Mouse (Mus musculus): ENCODE results near the gene Alk.
"Not testable (repeated sequence)": the region's sequence is repeated elsewhere in the genome, so short reads cannot be mapped to it uniquely, and the experiment has no call there.

Alk gene

DNA sequence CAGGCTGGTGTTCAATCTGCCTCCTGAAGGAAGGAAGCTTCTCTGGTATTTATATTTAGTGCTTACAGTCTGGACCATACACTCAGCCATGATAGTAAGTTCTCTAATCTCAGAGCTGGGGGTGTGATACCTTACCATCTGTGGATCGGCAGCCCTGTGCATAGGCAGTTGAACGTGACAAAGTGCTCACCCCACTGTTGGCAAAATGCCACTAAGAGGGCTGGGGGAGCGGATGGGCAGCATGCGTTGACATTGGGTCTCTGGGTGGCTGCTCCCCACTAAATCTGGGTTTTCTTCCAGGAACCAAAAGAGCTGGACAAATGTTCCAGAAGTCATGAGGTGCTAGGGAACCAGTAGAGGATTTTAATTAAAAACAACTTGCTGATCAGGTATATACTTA lies 78.1 kb downstream of the Alk start:
- DNase-seq, result no peak

DNA sequence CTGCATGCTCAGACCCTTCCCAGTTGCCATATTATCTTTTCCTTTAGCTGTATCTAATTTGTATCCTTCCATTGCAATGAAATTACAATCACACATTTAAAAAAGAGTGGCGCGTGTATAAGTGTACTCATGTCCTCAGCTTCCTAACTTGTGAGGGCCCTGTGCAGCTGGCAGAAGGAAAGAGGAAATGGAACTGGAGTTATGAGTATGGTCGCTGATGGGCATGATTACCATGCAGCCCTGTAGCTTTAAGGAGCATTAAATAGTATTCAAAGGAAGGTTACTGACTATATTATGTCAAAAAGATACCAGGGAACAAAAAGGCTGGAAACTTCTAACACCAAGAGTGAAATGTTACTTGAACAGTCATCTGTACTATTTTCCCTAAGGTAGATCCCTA lies 79.6 kb downstream of the Alk start:
- DNase-seq, result no peak

DNA sequence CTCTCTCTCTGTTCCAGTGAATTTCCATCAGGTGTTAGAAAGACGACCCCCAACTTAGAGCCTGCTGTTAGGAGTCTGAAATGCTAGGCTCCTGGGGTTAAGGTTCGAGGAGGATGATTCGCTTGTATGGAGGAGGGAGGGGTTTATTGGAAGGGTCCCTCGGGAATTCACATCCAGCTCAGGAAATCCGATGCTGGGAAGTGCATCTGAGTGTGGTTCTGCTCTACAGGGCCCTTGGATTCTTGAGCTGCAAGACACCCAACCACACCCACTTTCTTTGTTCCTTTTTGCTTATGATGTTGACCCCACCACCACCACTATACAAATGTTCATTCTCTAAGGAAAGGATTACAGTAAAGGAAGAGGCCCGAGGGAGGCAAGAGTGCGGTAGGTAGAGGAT lies 81.4 kb downstream of the Alk start:
- DNase-seq, result no peak

DNA sequence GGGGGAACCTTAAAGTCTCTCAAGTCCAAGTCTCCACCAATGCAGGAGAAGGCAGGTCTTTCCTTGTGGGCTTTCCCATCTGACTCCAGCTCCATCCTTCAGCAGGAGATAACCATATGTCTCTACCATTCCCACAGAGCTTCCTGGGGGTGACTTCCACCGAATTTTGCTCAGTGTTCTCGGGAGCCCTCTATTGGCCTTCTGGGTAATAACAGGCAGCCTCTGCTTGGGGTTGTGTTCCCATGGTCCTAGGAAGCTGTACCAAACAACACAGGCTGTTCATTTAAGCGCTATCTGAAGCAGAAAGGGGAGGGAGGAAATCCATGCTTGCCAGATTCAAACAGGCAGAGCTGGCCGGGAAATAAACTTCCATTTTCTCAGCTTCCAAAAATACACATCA lies 82.0 kb downstream of the Alk start:
- peak; percentile 74 for DNase-seq

DNA sequence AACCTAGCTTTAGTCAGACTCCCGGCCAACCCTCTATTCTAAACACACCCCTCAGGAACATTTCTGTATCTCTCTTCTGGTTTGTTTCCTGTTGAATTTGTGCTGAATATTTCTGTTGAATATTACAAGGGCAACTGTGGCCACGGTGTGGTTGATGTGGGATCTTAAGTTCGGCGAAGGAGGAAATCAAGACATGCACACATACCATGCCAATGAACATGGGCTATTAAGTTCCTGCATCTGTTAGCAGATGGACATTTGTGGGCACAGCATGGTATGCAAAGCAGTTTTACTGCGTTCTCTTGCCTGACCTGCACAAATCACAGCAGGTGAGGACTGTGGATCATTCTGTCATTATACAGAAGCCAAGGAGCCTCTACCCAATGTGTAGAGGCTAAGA lies 83.1 kb downstream of the Alk start:
- DNase-seq, result no peak

DNA sequence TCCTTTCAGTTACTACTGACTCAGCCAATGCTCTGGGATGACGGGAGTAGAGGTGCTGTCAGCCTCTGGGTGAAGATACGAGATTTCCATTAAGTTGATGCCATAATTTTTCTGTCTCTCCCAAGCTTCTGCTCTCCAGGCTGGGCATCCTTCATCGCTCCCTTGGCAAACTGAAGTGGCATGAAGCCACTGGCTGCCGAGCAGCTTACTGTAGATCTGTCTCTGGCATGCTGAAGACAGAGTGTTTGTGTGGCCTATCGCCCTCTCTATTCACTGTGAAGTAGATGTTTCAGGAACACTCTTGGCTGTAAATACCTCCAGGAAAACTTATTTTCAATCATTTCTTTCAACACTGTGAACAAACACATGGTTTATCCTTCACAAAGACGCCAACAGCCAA lies 93.7 kb downstream of the Alk start:
- DNase-seq, result no peak

DNA sequence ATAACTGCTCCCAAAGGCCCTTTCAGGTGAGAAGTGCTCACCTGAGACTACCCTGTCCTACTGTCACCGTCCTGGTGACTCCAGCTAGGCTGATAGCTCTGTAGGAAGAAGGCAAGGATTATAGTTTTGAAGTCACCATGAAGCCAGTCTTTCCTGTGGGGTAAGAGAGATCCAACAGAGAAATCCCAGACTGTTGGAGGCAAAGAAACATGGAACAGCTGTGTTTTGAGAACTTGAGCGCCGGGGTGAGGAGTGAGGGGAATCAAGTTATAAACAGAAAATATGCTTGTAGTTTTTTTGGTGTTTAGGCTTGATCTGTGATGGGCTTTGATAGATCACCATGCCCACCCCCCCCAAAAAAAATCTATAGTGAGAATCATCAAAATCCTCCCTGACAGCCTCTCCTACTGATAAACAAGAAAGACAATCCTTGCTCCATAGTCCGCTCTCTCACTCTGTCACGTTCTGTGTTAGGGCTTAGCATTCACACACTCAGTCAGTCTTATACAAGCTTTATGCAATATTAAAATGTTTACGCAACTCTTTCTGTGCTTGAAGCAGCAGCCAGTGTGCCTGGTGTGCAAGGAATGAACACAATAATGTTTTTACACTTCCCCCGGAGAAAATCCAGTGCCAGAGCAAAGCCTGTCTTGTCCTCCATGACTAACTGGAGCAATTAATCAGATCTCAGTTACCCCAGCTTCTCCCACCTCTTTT lies 95.6 kb downstream of the Alk start:
- no peak for DNase-seq

DNA sequence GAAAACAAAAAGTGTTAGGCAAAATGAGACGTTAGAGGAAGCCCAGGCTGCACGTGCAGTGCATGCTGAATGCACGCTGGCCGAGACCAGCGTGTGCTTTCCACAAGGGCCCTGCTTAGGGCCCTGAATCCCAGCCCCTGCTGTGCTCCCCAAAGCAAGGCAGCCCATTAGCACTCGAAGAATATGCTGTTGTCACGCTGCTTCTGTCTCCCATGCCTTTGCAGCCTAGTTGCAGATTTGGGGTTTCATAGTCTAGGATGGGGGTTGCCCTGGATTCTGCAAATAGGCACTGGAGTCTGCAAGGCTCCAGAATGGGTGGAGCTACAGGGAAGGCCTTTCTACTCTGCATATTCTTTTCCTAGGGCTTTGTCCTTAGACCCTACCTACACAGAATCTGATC lies 99.2 kb downstream of the Alk start:
- peak; percentile 8 for DNase-seq

DNA sequence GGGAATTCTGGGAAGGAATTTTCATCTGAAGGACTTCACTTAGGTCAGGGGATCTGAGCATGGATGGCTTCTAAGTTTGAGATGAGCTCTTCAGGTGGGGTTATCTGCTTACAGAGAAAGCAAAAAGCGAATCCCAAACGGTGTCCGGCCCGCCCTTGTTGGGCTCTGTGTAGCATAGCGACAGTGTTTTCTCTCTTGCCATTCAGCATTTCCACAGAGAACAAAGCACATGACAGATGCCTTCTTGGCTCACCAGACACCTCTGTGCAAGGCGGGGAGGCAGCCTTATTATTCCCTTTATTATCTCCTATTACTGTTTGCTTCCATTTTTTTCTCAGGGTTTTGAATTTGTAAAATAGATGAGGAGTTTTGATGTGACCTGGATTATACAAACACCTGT lies 99.8 kb downstream of the Alk start:
- no peak for DNase-seq

DNA sequence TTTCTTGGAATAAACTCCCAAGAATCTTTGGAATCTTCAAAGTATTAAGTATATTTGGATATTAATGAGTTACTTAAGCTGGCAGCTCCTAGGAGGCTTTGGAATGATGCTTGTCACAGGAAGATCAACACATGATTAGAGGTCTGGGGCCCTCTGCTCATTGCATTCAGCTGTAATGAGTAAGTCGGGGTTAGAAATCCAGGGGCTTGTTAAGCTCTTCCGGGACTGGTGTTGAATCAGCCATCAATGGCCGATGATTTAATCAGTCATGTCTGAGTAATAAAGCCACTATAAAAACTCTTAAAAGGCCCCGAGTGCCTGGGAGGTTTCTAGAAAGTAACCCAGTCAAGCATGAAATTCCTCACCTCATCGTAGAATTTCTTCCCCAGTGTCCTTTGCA lies 109.0 kb downstream of the Alk start:
- DNase-seq, result no peak

DNA sequence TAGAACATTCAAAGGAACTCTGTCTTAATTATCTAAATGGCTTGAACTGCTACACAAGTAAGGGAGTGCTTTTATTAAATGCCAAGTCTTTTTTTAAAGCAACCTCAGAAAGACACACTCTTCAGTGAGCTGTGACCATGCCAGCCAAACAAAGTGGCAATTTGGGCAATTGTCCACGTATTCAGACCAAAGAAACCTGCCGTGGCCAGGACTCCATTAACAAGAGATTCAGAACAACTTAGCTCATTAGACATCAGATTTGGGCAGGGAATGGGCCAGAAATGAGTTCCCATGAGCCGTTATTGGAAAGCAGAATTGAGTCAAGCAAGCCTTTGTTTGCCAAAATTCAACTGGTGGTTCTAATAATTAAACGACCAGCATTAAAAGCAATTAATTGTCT lies 118.8 kb downstream of the Alk start:
- peak; percentile 50 for DNase-seq

DNA sequence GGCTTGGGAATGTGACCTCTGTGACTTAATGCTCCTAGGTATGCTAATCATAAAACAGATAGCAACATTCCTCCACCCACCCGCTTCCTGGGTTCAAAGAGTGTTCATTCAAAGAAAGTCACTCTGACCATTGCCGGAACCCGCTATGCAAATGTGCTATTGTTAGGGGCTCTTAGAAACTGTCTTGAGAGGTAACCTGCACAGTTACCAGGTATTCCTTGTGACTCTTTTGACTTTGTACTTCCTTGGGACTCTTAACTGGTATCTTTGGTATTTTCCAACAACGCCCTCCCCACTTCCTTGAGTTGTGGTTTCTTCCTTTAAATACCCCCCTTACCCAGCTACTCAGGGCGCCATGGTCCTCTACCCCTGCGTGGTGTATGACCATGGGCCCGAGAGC lies 125.2 kb downstream of the Alk start:
- not testable (repeated sequence) for DNase-seq

DNA sequence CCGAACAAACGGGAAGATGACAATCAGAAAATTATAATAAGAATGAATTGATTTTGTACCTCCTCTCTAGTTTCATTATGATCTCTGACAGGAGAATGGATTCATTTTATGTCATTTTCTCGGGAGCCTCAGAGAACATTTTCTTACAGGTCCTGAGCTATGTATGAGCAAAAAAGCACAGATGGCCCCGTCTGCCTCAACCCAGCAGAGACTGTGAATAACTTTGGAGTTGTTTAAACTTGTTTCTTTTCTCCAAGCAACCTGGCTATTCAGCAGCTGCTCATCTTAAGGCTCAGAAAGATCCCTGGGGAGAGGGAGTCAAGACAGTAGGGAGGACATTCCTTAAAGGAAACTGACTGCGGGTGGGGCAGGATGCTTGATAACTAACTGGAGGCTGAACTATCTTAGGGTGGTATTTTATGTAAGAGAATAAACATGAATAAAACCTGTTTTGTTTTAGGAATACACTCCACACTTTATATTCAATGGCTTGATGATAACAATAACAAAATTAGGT lies 126.5 kb downstream of the Alk start:
- DNase-seq, result peak; percentile 17

DNA sequence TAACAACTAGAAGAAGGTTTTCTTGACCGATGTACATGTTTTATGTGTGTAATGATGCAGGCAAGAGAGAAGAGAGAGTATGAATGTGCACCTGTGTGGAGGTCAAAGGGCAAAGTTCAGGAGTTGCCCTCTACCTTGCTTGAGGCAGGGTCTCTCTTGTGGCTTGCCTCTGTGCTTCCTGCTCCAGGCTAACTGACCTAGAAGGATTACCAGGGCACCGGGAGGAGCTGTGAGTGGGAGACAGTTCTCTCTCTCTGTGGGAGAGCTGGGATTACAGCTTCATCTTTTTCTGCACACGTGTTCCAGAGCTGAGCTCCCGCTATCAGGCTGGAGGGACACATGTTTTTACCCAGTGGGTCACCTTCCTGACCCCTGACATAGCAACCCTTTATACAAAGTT lies 127.5 kb downstream of the Alk start:
- DNase-seq, result no peak

DNA sequence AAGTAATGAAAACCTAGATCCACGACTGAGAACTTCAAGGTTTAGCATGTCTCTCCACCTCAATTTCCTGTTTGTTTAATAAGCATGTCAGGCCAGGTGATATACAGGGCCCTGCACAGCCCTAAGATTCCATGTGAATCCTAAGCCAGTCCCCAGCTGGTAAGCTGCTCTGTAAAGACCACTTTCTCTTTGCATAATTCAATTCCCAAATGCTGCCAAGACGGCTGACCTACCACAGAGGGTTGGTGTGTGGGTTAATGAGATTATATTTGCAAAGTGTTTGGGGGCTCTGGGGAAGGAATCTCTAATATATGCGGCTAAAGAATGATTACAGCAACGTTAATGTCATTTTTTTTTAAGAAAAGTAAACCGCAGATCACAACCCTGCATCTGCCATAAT lies 130.3 kb downstream of the Alk start:
- no peak for DNase-seq

DNA sequence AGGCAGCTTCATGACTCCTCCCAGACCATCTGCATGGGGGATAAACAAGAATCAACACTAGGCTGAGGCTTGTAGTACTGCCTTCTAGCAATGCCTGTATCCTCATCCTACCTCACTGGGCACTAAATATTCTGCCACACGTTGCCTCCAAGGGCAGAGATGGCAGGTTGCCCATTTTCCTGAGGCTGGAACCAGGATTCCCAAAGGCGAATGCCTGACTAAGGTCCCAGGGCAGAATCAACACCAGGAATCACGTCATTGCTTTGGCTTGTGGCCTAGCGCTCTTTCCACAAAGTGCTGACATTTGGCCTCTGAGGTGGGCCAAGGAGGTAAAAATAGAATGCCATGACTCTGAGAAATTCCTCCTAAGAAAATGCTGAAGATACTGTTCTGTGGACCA lies 155.9 kb downstream of the Alk start:
- DNase-seq, result no peak

DNA sequence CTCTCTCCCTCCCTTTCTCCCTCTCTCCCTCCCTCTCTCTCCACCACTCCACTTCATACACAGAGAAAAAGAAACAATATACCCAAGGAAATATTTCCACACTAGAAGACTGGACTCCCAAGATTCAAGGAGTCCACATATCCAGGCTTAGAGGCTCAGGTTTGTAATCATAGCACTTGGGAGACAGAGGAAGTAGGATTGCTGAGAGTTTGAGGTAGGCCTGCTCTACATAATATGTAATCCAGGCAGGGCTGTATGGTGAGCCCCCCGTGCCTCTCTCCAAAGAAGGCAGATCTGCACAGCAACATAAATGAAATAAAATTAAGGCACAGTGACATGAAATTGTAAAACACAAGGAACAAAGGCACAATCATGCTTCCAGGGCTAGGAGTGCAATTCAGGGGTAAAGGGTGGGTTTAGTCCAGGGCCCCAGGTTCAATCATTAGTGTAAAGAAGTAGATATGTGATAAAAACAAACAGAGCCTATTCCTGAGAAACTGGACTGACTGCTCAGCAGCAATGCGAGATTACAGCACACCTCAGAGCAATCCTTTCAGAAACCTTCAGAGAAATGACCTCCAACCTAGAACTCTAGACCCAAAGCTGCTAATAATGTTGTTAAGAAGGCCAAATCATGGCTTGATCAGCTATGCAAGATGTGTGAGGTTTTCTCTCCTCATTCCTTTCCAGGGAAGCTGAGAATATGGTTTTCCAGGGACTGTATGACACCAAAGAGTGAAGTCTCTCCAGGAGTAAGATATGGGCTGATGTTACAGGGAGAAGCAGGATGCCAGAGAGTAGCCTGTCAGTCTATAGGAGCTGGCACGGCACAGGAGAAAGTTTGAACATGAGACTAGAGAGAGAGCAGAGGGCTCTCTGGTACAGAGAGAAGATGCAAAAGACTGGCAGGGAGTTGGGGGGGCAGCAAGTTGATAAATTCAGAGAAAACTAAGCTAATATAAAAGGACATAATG lies 158.9 kb downstream of the Alk start:
- no peak for DNase-seq

DNA sequence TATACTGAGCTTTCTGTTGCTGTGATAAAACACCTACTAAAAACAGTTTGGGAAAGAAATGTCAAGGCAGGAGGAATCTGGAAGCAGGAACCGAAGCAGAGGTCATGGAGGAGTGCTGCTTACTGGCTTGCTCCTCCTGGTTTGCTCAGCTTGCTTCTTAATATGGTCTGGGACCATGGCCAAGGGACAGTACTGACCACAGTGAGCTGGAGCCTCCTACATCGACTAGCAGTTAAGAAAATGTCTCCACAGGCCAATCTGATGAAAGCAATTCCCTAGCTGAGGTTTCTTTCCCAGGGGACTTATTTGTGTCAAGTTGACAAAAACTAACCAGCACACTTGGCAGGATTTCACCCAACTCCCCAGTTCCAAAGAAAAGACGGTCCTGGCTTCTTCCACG lies 187.0 kb downstream of the Alk start:
- DNase-seq, result no peak

DNA sequence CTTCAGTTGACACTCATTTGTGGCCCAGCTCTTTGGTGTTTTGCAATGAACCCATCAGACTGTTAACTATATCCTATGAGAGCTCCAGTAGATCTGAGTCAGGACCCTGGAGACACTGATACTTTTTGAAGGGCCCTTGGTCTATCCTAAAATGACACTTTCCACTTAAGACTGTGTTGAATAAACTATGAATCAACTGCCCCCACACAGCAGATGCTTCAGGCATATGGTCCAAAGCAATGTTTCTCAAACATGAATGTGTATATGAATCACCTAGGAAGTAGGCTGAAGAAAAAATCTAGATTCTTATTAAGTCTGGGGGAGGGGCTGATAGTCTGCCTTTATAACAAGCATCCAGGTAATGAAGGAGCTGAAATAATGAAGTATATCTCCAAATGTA lies 189.8 kb downstream of the Alk start:
- DNase-seq, result peak; percentile 20

DNA sequence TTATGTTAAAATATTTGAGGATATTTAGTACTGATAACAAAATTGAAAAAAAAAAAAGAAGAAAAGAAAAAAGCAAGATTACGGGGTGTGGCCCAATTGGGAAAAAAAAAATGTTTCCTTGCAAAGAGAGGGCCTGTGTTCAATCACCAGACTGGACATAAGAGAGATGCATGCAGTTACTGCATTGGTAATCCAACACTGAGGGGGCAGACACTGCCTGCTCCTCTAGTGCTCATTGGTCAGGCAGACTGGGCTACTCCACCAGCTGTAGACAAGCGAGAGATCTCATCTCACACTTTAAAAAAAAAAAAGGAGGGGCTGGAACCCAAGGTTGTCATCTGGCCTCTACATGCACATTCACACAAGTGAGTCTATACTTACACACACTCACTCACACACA lies 199.6 kb downstream of the Alk start:
- DNase-seq, result no peak

DNA sequence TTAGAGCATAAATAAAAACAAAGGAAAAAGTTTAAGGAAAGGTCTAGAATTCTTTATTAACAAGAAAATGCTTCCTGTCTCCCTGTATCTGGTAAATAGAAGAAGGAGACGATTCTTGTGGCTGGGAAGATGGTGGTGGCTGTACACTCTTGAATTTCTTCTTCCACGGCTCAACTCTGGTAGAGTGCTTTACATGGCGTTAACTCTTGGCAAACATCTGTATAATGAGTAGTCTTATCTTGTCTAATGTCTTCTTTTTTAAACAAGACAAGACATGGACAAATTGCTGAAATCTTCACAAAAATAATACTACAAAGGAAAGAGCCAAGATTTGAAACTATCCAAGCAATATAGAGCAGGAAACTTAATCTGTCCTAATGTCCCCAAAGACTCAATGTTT lies 202.6 kb downstream of the Alk start:
- no peak for DNase-seq

DNA sequence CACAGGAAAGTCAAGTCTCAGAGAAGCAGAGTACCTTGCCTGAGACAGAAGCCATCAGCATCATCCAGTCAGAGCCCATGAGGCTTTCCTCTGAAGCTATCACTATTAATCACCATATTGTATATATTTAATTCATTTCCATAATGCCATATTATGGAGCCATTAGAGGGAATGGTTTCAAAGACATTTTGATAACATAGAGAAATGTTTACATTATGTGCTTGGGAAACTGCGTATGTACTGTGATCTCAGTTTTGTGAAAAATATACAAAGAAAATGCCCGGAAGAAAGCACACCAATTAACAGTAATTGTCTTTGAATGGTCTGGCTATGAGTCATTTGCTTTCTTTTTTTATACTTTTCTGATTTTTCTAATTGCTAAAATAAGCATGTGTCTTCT lies 203.1 kb downstream of the Alk start:
- no peak for DNase-seq

DNA sequence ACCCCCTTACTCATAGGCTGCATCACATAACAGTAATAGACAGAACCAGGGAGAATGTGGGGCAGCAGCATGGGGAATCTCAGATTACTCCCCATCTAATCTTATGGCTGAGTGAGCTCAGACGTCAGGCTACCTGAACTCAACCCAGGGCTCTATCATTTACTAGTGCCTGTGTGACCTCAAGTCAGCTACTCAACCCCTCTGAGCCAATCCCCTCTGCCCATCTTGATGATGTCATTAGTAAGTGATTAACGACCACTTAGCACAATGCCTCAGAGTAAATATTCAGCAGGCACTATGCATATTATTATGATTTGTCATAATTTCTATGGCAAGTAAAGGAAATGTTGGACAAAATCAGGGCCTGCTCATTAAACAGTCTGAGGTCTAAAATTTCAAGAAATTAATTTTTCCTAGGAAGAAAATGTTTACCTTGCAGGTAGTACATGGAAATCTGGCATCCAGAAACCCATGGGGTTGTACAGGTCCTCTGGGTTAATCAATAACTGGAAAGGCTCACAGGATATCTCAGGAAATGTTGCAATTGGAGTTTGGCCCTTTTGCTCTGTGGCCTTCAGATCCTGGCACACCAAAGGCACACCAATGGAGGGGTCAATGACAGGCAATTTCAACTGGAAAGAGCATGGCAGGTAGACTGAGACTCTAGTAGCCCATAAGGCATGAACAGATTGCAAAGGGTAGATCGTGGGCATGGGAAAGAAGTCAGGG lies 204.9 kb downstream of the Alk start:
- DNase-seq, result no peak

Data from right cerebral cortex, adult 18-20 months (tissue).